Mouse (Mus musculus) liver, postnatal 0 days (tissue): ENCODE measurements around the gene Lyrm4. TPM values are rescaled to one million over a fixed set of nuclear protein-coding genes. Genes with fewer than 3 reads are reported as not detected.

ENCODE experiments used
- ATAC-seq: fragments of 200-750 bp; cut with Nextera tagmentation; 2 replicates; pipeline ENCODE4 v1.8.0; 2017; ENCODE audit warnings: mild to moderate bottlenecking, moderate library complexity
- DNase-seq: peaks from one replicate; pipeline ENCODE4 v3.0.0-alpha.2; 2016
- H3K27ac ChIP-seq: fragments of 300-500 bp; sonication (generic); 2 replicates; pipeline ENCODE4 v1.5.1; 2014; ENCODE audit warnings: antibody characterized with exemption, moderate library complexity, mild to moderate bottlenecking, low read depth
- H3K27me3 ChIP-seq: fragments of 300-500 bp; sonication (generic); 2 replicates; pipeline ENCODE4 v1.6.1; 2014; ENCODE audit warnings: low read length, control low read depth, mixed read lengths; ENCODE audit not compliant: insufficient read depth
- H3K36me3 ChIP-seq: fragments of 300-500 bp; sonication (generic); replicated peaks from 2 replicates; pipeline ENCODE4 v1.6.1; 2014; ENCODE audit warnings: mild to moderate bottlenecking, control low read depth, low read length, moderate library complexity, mixed read lengths; ENCODE audit not compliant: insufficient read depth
- H3K4me1 ChIP-seq: fragments of 300-500 bp; sonication (generic); 2 replicates; pipeline ENCODE4 v1.6.1; 2014; ENCODE audit warnings: antibody characterized with exemption, mild to moderate bottlenecking, control low read depth; ENCODE audit not compliant: insufficient read depth
- H3K4me2 ChIP-seq: fragments of 300-500 bp; sonication (generic); 2 replicates; pipeline ENCODE4 v1.6.1; 2014; ENCODE audit warnings: low read depth, mild to moderate bottlenecking, low read length, moderate library complexity, mixed read lengths
- H3K4me3 ChIP-seq: fragments of 300-500 bp; sonication (generic); 2 replicates; pipeline ENCODE4 v1.5.1; 2014; ENCODE audit warnings: low read depth, low read length
- H3K9ac ChIP-seq: fragments of 300-500 bp; sonication (generic); replicated peaks from 2 replicates; pipeline ENCODE4 v1.6.1; 2014; ENCODE audit warnings: mild to moderate bottlenecking, moderate library complexity
- H3K9me3 ChIP-seq: fragments of 300-500 bp; sonication (generic); 2 replicates; pipeline ENCODE4 v1.6.1; 2016; ENCODE audit warnings: mild to moderate bottlenecking, control low read depth, low read length, mixed read lengths
- CTCF ChIP-seq: sonication (generic); IDR thresholded peaks from 2 replicates; pipeline ENCODE4 v1.5.1; 2016; ENCODE audit warnings: antibody characterized with exemption, low read depth
- EP300 ChIP-seq: IDR thresholded peaks from 2 replicates; pipeline ENCODE4 v1.6.1; 2016; ENCODE audit warnings: antibody characterized with exemption, low read depth, mild to moderate bottlenecking
- WGBS: fragments of 180-500 bp; shearing (Covaris S2); extraction: QIAGEN DNeasy Blood & Tissue Kit; methylation state at CpG from one replicate; pipeline ENCODE4 v1.1.7; 2014; ENCODE audit not compliant: insufficient replicate concordance; 5-methylcytosine and 5-hydroxymethylcytosine counted together
- polyA plus RNA-seq: library from polyadenylated mRNA; unstranded; fragments of >200 nt; fragmentation: Nextera tagmentation; extraction: Ambion mirVana; gene quantifications from 2 replicates; pipeline ENCODE4 v1.2.1, GENCODE M21; 2015

Gene Lyrm4
- polyA plus RNA-seq, 1 experiment from 2014 or later: 19.3 TPM

DNA sequence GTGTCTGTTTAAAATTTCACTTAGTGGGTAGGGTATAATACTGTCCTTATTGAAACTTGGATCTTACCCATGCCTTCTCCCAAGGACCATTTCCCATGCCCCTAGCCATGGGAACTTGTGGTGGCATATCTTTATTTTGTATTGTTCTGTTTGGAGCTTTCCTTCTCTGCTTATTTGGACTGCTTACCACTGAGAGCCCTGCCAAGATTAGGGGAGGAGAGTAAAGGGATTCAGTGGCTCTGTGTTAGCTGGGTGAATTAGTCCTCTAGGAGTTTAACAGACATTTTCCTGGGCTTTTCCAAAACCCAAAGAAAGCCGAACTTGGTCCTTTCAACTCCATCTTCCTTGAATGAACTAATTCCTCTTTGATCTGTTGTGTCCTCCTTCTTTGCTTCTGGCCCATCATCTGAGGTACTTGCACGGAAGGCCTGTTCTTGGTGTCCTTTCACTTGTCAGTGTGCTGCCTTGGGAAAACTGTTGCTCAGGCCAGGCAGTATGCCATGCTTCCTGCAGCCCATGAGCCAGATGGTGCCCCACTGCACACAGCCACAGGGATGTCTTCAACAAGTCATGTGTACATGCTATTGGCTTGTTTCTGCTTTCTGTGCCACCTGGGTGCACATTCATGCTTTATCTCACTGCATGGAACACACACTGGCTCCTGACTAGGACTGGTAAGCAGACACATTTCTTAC lies 12.2 kb upstream of the Lyrm4 start:
- Histone ChIP-seq H3K4me3 (no peak overlapping the region), H3K36me3 (peaks cover 6% of the 10 kb centered on the region; the same call in 1 of the 2 replicates), H3K9ac (no peak overlapping the region), H3K4me2 (no peak overlapping the region), H3K27me3 (no peaks in the 10 kb centered on the region), H3K9me3 (peaks cover 3% of the 10 kb centered on the region; the same call in 1 of the 2 replicates), H3K27ac (no peak overlapping the region), H3K4me1 (no peaks in the 10 kb centered on the region)
- ATAC-seq (no peak), DNase-seq (no peak)
- no peak for TF ChIP-seq CTCF
- no peak for TF ChIP-seq EP300
- 85% methylated on average over 2 of the region's 2 CpGs for WGBS

DNA sequence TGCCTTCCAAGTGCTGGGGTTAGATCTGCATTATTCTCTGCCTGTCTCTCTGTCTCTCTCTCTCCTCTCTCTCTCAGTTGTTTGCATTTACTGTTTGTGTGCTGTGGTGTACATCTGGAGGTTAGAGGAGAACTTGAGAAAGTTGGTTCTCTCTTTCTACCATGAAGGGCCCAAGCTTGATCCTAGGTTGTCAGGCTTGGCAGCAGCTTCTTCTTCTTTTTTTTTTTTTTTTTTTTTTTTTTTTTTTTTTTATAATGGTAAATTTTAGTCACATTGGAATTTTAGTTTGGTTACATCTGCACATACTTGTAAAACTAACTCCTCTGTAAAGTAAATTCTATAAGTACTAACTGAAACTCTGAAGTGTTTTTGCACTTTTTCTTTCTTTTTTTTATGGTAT lies 3.3 kb upstream of the Lyrm4 start:
- Histone ChIP-seq H3K4me1 (peaks cover 10% of the 10 kb centered on the region), H3K9me3 (no peaks in the 10 kb centered on the region), H3K27me3 (no peaks in the 10 kb centered on the region), H3K36me3 (no peaks in the 10 kb centered on the region), H3K4me2 (no peak overlapping the region), H3K4me3 (no peak overlapping the region), H3K9ac (no peak overlapping the region), H3K27ac (no peak overlapping the region)
- TF ChIP-seq CTCF: no peak
- TF ChIP-seq EP300: no peak
- ATAC-seq (no peak), DNase-seq (no peak)

DNA sequence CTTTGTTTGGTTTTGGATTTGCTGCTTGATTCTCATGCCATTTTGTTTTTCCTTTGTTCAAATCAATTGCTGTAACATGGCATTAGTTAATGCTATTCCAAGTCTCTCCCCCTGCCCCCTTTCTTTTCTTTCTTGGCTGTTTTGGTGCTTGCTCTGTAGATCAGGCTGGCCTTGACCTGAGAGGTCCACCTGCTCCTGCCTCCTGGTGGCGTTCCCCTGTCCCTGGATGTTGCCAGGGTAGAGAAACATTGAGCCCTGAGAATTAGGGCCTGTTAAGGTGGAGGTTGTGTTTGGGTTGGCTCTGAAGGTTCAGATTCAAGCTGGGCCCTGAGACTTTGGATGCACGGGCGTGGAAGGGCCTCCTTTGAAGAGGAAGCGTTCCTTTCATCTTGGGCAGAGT lies 2.4 kb upstream of the Lyrm4 start:
- Histone ChIP-seq H3K9ac (no peak overlapping the region), H3K4me3 (no peak overlapping the region), H3K36me3 (no peaks in the 10 kb centered on the region), H3K9me3 (no peaks in the 10 kb centered on the region), H3K4me2 (no peak overlapping the region), H3K4me1 (peaks cover 10% of the 10 kb centered on the region), H3K27ac (no peak overlapping the region), H3K27me3 (no peaks in the 10 kb centered on the region)
- TF ChIP-seq EP300 (no peak), CTCF (no peak)
- DNase-seq: no peak
- ATAC-seq: no peak
- WGBS: 75% methylated on average over 4 of the region's 4 CpGs

DNA sequence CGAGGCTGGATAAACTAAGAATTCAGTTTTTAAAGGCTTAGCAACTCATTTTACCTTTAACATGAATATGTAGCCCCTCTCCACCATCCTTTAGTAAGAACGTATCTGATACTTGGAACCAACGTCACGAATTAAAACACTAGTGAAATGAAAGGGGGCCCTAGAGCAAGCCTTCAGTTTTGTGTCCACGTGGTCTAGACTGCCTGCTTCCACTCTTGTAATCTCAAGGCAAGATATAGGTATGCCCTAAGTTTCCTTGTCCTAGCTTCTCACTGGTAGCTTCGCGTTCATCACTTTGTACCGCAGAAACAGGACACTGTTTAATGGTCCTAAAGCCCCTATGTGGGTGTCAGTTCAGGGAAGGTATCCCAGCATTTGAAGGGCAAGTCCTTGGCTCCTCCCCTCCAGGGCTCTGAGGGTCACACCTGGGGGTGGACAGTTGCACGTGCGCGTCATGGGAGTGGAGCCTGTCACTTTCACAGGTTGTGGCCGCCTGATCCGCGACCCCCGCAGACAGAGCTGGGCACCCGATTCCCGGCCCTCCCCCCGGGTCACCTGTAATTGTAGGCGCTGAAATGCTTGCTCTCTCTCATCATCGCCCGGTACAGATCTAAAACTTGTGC lies 695 bp downstream of the Lyrm4 start:
- ATAC-seq: peak; percentile 11; the same call in 1 of the 2 replicates
- no peaks in the 10 kb centered on the region for H3K9me3 ChIP-seq
- H3K4me3 ChIP-seq: peak overlapping the region; percentile 75
- no peaks in the 10 kb centered on the region for H3K36me3 ChIP-seq
- H3K4me1 ChIP-seq: peaks cover 10% of the 10 kb centered on the region
- no peaks in the 10 kb centered on the region for H3K27me3 ChIP-seq
- DNase-seq: peak; percentile 68
- WGBS: 6% methylated on average over 21 of the region's 21 CpGs
- H3K4me2 ChIP-seq: peak overlapping the region; percentile 95
- peak overlapping the region; percentile 99 for H3K27ac ChIP-seq
- H3K9ac ChIP-seq: peak overlapping the region; percentile 69
- no peak for TF ChIP-seq CTCF
- no peak for TF ChIP-seq EP300

DNA sequence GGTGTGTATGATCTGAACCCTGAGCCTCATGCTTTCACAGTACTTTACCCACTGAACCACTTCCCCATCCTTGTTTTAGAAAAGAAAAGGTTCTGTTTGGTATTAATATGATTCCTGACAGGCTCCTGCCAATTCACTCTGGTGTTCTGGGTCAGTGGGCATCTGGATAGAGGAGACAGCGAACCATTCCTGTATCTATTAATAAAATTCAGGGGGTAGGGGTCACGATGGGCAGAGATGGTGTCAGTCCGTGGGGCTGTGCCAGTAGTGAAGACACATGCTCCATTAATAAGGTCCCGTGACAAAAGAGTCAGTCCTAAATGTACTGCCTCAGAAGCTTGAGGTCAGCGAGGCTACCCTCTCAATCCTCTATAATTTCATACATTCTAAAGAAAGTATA lies 4.1 kb downstream of the Lyrm4 start:
- Histone ChIP-seq H3K4me2 (no peak overlapping the region), H3K27ac (no peak overlapping the region), H3K4me3 (no peak overlapping the region), H3K9ac (no peak overlapping the region), H3K36me3 (no peaks in the 10 kb centered on the region), H3K4me1 (peaks cover 4% of the 10 kb centered on the region; the same call in 1 of the 2 replicates), H3K27me3 (no peaks in the 10 kb centered on the region), H3K9me3 (no peaks in the 10 kb centered on the region)
- no peak for DNase-seq
- 75% methylated on average over 5 of the region's 5 CpGs for WGBS
- no peak for ATAC-seq
- TF ChIP-seq EP300 (no peak), CTCF (no peak)

DNA sequence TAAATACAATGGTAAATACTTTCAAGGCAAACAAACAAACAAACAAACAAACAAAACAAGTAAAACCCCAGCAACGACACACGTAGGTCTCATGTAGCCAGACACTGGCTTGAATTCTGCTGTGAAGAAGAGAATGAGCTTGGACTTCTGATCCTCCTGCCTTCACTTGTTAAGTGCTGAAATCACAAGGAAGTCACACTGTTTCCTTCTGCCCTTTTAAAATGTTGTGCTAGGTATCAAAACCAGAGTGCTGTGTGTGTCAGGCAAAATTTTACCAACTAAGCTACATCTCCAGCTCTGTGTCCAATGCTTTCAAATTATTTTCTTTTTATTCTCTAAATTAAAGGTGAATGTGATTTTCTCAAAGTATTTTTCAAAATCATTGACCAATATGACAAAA lies 6.0 kb downstream of the Lyrm4 start:
- no peaks in the 10 kb centered on the region for H3K36me3 ChIP-seq
- no peak for DNase-seq
- H3K27ac ChIP-seq: no peak overlapping the region
- 80% methylated on average over 2 of the region's 2 CpGs for WGBS
- ATAC-seq: no peak
- H3K4me3 ChIP-seq: no peak overlapping the region
- no peaks in the 10 kb centered on the region for H3K27me3 ChIP-seq
- TF ChIP-seq EP300: no peak
- no peak for TF ChIP-seq CTCF
- peaks cover 4% of the 10 kb centered on the region; the same call in 1 of the 2 replicates for H3K4me1 ChIP-seq
- no peak overlapping the region for H3K4me2 ChIP-seq
- H3K9me3 ChIP-seq: no peaks in the 10 kb centered on the region
- no peak overlapping the region for H3K9ac ChIP-seq
